Mouse (Mus musculus) left cerebral cortex, adult 8-10 months (tissue): ENCODE results near the gene Otud7b. TPM values are rescaled to one million over a fixed set of nuclear protein-coding genes. Genes with fewer than 3 reads are reported as not detected.
"Not testable (repeated sequence)": the region's sequence is repeated elsewhere in the genome, so short reads cannot be mapped to it uniquely, and the experiment has no call there.

Source experiments
- DNase-seq, 2 experiments: peaks; one replicate each; pipeline ENCODE4 v3.0.0; 2022; ENCODE audit warnings: low spot score in 2 of 2
- total RNA-seq, 4 experiments: library from RNA; stranded (reverse); gene quantifications; 2 replicates each; pipeline ENCODE4 v1.2.4; 2022

Gene Otud7b
- total RNA-seq, 4 experiments from 2014 or later = 33.4 to 40.7 (median 38.5) TPM

- no peak for DNase-seq
Measured at GRCm38 (mm10) chr3:96178427-96178826, 74.1 kb downstream of the Otud7b start.

- DNase-seq = no peak
Measured at GRCm38 (mm10) chr3:96178902-96179301, 74.6 kb downstream of the Otud7b start.

- DNase-seq = no peak
Measured at GRCm38 (mm10) chr3:96179531-96179930, 75.2 kb downstream of the Otud7b start.

GRCm38 (mm10) chr3:96180727-96181477 is 76.6 kb downstream of the Otud7b start, which contains the start of gene Sv2a:
Gene Sv2a (plus strand): TSS chr3:96181151.
- no peak for DNase-seq

- no peak for DNase-seq
Measured at GRCm38 (mm10) chr3:96181510-96182381, 77.4 kb downstream of the Otud7b start.

- DNase-seq = no peak
Measured at GRCm38 (mm10) chr3:96182382-96182776, 78.1 kb downstream of the Otud7b start.

- DNase-seq = no peak
Measured at GRCm38 (mm10) chr3:96192977-96193376, 88.7 kb downstream of the Otud7b start.

- no peak for DNase-seq
Measured at GRCm38 (mm10) chr3:96194966-96195365, 90.6 kb downstream of the Otud7b start.

- no peak for DNase-seq
Measured at GRCm38 (mm10) chr3:96195616-96196313, 91.4 kb downstream of the Otud7b start.

GRCm38 (mm10) chr3:96196437-96197128 is 92.3 kb downstream of the Otud7b start:
- DNase-seq = no peak

- DNase-seq = peak; percentile 85 to 91
Measured at GRCm38 (mm10) chr3:96197129-96197749, 92.9 kb downstream of the Otud7b start.

GRCm38 (mm10) chr3:96198181-96198580 is 93.9 kb downstream of the Otud7b start:
- DNase-seq = no peak

GRCm38 (mm10) chr3:96198601-96199251 is 94.4 kb downstream of the Otud7b start:
- DNase-seq = not testable (repeated sequence)

GRCm38 (mm10) chr3:96199731-96200130 is 95.4 kb downstream of the Otud7b start:
- no peak for DNase-seq

GRCm38 (mm10) chr3:96207819-96208218 is 103.5 kb downstream of the Otud7b start:
- no peak for DNase-seq

GRCm38 (mm10) chr3:96209242-96209641 is 104.9 kb downstream of the Otud7b start:
- no peak for DNase-seq
